ENCODE assay signal across 17 mouse cellular contexts in the genomic region with DNA sequence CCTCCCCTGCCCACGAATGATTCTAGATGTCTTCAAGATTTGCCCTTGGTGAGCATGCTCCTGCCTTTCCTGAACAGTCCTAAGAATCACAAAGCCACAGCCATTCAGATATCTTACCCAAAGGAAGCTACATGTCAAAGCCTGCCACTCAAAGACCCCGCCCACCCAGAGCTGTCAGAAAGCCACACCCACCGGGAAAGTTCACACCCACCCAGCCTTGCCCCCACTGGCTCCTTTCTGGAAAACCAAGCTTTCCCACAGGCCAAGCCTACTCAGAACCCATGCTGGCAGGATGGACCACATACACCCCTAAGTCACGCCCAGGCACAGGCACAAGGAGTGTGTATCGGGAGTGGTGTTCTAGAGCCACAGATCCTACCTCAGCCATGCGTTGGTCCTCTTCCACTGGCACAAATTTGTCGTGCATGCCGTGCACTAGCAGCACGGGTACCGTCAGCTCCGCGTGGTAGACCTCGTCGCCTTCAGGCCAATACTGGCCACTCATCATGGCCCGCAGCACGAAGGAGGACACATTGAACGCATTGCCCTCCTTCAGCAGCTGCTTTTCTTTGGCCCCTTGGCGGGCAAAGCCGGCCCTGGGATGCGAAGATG. TPM values are rescaled to one million over a fixed set of nuclear protein-coding genes. Genes with fewer than 3 reads are reported as not detected.
DNase-seq lines count a peak whose midpoint lies in the region; TF ChIP-seq lines count a peak whose summit lies in the region.
"Had no signal": no experiment of that assay in that cellular context is flagged by ENCODE, and none has a peak within 500 bp of the region (broad histone marks: within the 10 kb centered on the region; RNA-seq: fewer than 3 reads in every experiment).

No protein-coding gene starts in this region.

- WGBS in thymus, adult 2 months = 96% methylated on average over 20 of the region's 20 CpGs

- peaks cover 18% of the 10 kb centered on the region for H3K4me1 ChIP-seq in thymus, adult 2 months (replicated peaks; ENCODE audit: control insufficient read depth, insufficient read depth, low read length)

- H3K36me3 ChIP-seq in thymus, adult 2 months (ENCODE audit: control insufficient read depth, insufficient read depth, low read length) = peaks cover 43% of the 10 kb centered on the region

- no peak for TF ChIP-seq POLR2A in thymus, adult 2 months (IDR thresholded peaks at IDR 0.05; ENCODE audit: control insufficient read depth, extremely low read depth, insufficient read depth, low read length, poor library complexity)

- H3K27me3 ChIP-seq in thymus, adult 2 months (ENCODE audit: control insufficient read depth, insufficient read depth, low read length) = no peaks in the 10 kb centered on the region
- H3K27me3 ChIP-seq: forebrain, embryonic 15.5 days; hindbrain, embryonic 15.5 days; lung, embryonic 15.5 days had no signal

- no peak overlapping the region for H3K27ac ChIP-seq in thymus, adult 2 months (ENCODE audit: control insufficient read depth, insufficient read depth, low read length)
- H3K27ac ChIP-seq: forebrain, embryonic 15.5 days; hindbrain, embryonic 15.5 days; liver, embryonic 13.5 days; lung, embryonic 15.5 days had no signal

- H3K4me3 ChIP-seq in thymus, adult 2 months (ENCODE audit: control insufficient read depth, insufficient read depth, low read length) = no peak overlapping the region
- H3K4me3 ChIP-seq: forebrain, embryonic 15.5 days; hindbrain, embryonic 15.5 days; liver, embryonic 13.5 days; lung, embryonic 15.5 days had no signal

- peak; percentile 41 for DNase-seq in cerebellum, adult 9-11 months
- no peak for DNase-seq in cerebellum, adult 8-10 months
- peak; percentile 4 for DNase-seq in heart, postnatal 4 days
- DNase-seq in heart, postnatal 36 days = no peak
- peak; percentile 28 for DNase-seq in thymus, postnatal 4 days
- DNase-seq in thymus, adult 2 months = no peak
- no peak for DNase-seq in gastrocnemius, postnatal 10 days
- DNase-seq in lung, postnatal 25 days (ENCODE audit: low spot score) = no peak
- DNase-seq: adrenal gland, adult 2 months; B cell, adult 2 months; layer of hippocampus, postnatal 36 days; left cerebral cortex, postnatal 4 days; right cerebral cortex, postnatal 14 days had no signal

- intact Hi-C loops in heart, postnatal 36 days (cut with DNase I) = no loop called here

- TF ChIP-seq CTCF in thymus, adult 2 months (IDR thresholded peaks at IDR 0.05; ENCODE audit: borderline replicate concordance, control insufficient read depth, extremely low read depth, insufficient read depth, low read length, poor library complexity) = no peak

RNA-seq across cellular contexts. Expression of a gene that starts 5.7 kb away (rescaled TPM):
- total RNA-seq in heart, postnatal 4 days (2021) = 10 to 100 TPM; 37.7 to 39.3 TPM
- 10 to 100 TPM; 26.2 to 29.9 TPM for total RNA-seq in heart, postnatal 36 days (2021)
- 282 and 336 TPM in 2 replicates for polyA plus RNA-seq in thymus, adult 2 months (2012; rRNA removed)
- 10 to 100 TPM; 36.1 to 38.9 TPM for total RNA-seq in gastrocnemius, postnatal 10 days (2021)

RNA-seq across cellular contexts. Expression of a gene that starts 7.0 kb away (rescaled TPM):
- 100 to 1,000 TPM in 1 of 2 experiments, 10 to 100 TPM in 1; 96.0 to 107 TPM for total RNA-seq in heart, postnatal 4 days (2021)
- total RNA-seq in heart, postnatal 36 days (2021) = 100 to 1,000 TPM; 117 to 129 TPM
- 119 and 125 TPM in 2 replicates for polyA plus RNA-seq in thymus, adult 2 months (2012; rRNA removed)
- total RNA-seq in gastrocnemius, postnatal 10 days (2021) = 10 to 100 TPM; 34.7 to 39.7 TPM

RNA-seq across cellular contexts. Expression of a gene that starts 11.2 kb away (rescaled TPM):
- 10 to 100 TPM; 42.0 to 46.2 TPM for total RNA-seq in heart, postnatal 4 days (2021)
- 10 to 100 TPM; 32.1 to 32.3 TPM for total RNA-seq in heart, postnatal 36 days (2021)
- 201 and 216 TPM in 2 replicates for polyA plus RNA-seq in thymus, adult 2 months (2012; rRNA removed)
- total RNA-seq in gastrocnemius, postnatal 10 days (2021) = 10 to 100 TPM; 34.8 to 35.8 TPM

RNA-seq across cellular contexts. Expression of a gene that starts 28.0 kb away (rescaled TPM):
- 10 to 100 TPM; 13.5 to 15.4 TPM for total RNA-seq in heart, postnatal 4 days (2021)
- 10 to 100 TPM; 18.1 to 18.6 TPM for total RNA-seq in heart, postnatal 36 days (2021)
- polyA plus RNA-seq in thymus, adult 2 months (2012; rRNA removed) = 34.8 and 40.7 TPM in 2 replicates
- total RNA-seq in gastrocnemius, postnatal 10 days (2021) = 10 to 100 TPM; 16.6 to 20.1 TPM

RNA-seq across cellular contexts. Expression of a gene that starts 30.1 kb away (rescaled TPM):
- total RNA-seq in heart, postnatal 4 days (2021) = 10 to 100 TPM; 17.8 to 20.1 TPM
- total RNA-seq in heart, postnatal 36 days (2021) = 10 to 100 TPM; 15.8 to 20.2 TPM
- polyA plus RNA-seq in thymus, adult 2 months (2012; rRNA removed) = 56.8 and 58.7 TPM in 2 replicates
- total RNA-seq in gastrocnemius, postnatal 10 days (2021) = 10 to 100 TPM in 1 of 2 experiments, 1 to 10 TPM in 1; 8.8 to 12.4 TPM

Comparison
In these comparisons a context has a peak if more than half of its experiments do, and no peak if none do; other contexts are left out.
1. DNase-seq: peak in cerebellum, adult 9-11 months (single experiment), heart, postnatal 4 days (single experiment) and thymus, postnatal 4 days (single experiment); none in cerebellum, adult 8-10 months (single experiment), heart, postnatal 36 days (0 of 2), thymus, adult 2 months (single experiment), gastrocnemius, postnatal 10 days (single experiment) and lung, postnatal 25 days (single experiment).